Mouse (Mus musculus) gastrocnemius, postnatal 36 days (tissue): ENCODE measurements around the gene Sgcd. TPM values are rescaled to one million over a fixed set of nuclear protein-coding genes. Genes with fewer than 3 reads are reported as not detected.
"Not testable (repeated sequence)": the region's sequence is repeated elsewhere in the genome, so short reads cannot be mapped to it uniquely, and the experiment has no call there.

Experiments used
- DNase-seq, 2 experiments: peaks; one replicate each; pipeline ENCODE4 v3.0.0; 2022
- intact Hi-C: fragments of 180-260 bp; cut with DNase I; formaldehyde crosslinking; loops from one replicate; pipeline ENCODE4 v1.15.1; 2025
- total RNA-seq, 2 experiments: library from RNA; stranded (reverse); gene quantifications; 2 replicates each; pipeline ENCODE4 v1.2.3; 2021

Gene Sgcd
- total RNA-seq, 2 experiments from 2014 or later = 54.2 to 62.1 TPM

GRCm38 (mm10) chr11:47503236-47503635 lies 485.5 kb downstream of the Sgcd start:
- intact Hi-C loops, DNase-seq: not testable (repeated sequence)

GRCm38 (mm10) chr11:47473493-47474230 lies 515.1 kb downstream of the Sgcd start:
- DNase-seq = no peak
- intact Hi-C loops = no loop called here

- intact Hi-C loops, DNase-seq: not testable (repeated sequence)
Measured at GRCm38 (mm10) chr11:47460700-47461099, 528.1 kb downstream of the Sgcd start.

- intact Hi-C loops = no loop called here
- no peak for DNase-seq
Measured at GRCm38 (mm10) chr11:47460149-47460548, 528.6 kb downstream of the Sgcd start.

GRCm38 (mm10) chr11:47459214-47459613 lies 529.6 kb downstream of the Sgcd start:
- intact Hi-C loops = no loop called here
- no peak for DNase-seq

- intact Hi-C loops = no loop called here
- DNase-seq = no peak
Measured at GRCm38 (mm10) chr11:47447790-47448189, 541.0 kb downstream of the Sgcd start.

GRCm38 (mm10) chr11:47446337-47446736 lies 542.4 kb downstream of the Sgcd start:
- no peak for DNase-seq
- intact Hi-C loops = no loop called here

GRCm38 (mm10) chr11:47445683-47446082 lies 543.1 kb downstream of the Sgcd start:
- no peak for DNase-seq
- intact Hi-C loops = no loop called here

- intact Hi-C loops = no loop called here
- DNase-seq = no peak
Measured at GRCm38 (mm10) chr11:47442266-47442665, 546.5 kb downstream of the Sgcd start.

- no peak for DNase-seq
- intact Hi-C loops = no loop called here
Measured at GRCm38 (mm10) chr11:47399607-47400006, 589.2 kb downstream of the Sgcd start.

GRCm38 (mm10) chr11:47390798-47391197 lies 598.0 kb downstream of the Sgcd start:
- intact Hi-C loops = loop anchor here (5.0 kb wide), 1 partner anchor 473 kb away; no protein-coding TSS in a partner anchor
- not testable (repeated sequence) for DNase-seq

- DNase-seq = no peak
- intact Hi-C loops = loop anchor here (5.0 kb wide), 1 partner anchor 367 kb away; no protein-coding TSS in a partner anchor
Measured at GRCm38 (mm10) chr11:47389327-47389726, 599.4 kb downstream of the Sgcd start.

GRCm38 (mm10) chr11:47387726-47388125 lies 601.0 kb downstream of the Sgcd start:
- intact Hi-C loops = loop anchor here (5.0 kb wide), 1 partner anchor 365 kb away; no protein-coding TSS in a partner anchor
- DNase-seq = no peak

GRCm38 (mm10) chr11:47386136-47386535 lies 602.6 kb downstream of the Sgcd start:
- intact Hi-C loops = loop anchor here (5.0 kb wide), 1 partner anchor 364 kb away; no protein-coding TSS in a partner anchor

GRCm38 (mm10) chr11:47379630-47379958 lies 609.2 kb downstream of the Sgcd start:
- intact Hi-C loops = loop anchor here (5.0 kb wide), 1 partner anchor 132 kb away; no protein-coding TSS in a partner anchor
- DNase-seq = no peak

More at GRCm38 (mm10) chr11:47386136-47386535, 602.6 kb downstream of the Sgcd start:
- no peak for DNase-seq

GRCm38 (mm10) chr11:47378843-47379629 lies 609.7 kb downstream of the Sgcd start:
- intact Hi-C loops = loop anchor here (5.0 kb wide), 1 partner anchor 132 kb away; no protein-coding TSS in a partner anchor
- peak; percentile 61 for DNase-seq

- intact Hi-C loops = loop anchor here (5.0 kb wide), 1 partner anchor 130 kb away; no protein-coding TSS in a partner anchor
- peak; percentile 11 to 29 for DNase-seq
Measured at GRCm38 (mm10) chr11:47377421-47377820, 611.3 kb downstream of the Sgcd start.

GRCm38 (mm10) chr11:47376915-47377314 lies 611.9 kb downstream of the Sgcd start:
- DNase-seq = no peak

GRCm38 (mm10) chr11:47371616-47372015 lies 617.2 kb downstream of the Sgcd start:
- no peak for DNase-seq
- intact Hi-C loops = no loop called here

More at GRCm38 (mm10) chr11:47376915-47377314, 611.9 kb downstream of the Sgcd start:
- intact Hi-C loops = loop anchor here (5.0 kb wide), 1 partner anchor 130 kb away; no protein-coding TSS in a partner anchor

- DNase-seq = no peak
- intact Hi-C loops = no loop called here
Measured at GRCm38 (mm10) chr11:47351585-47351984, 637.2 kb downstream of the Sgcd start.

- DNase-seq = no peak
- intact Hi-C loops = no loop called here
Measured at GRCm38 (mm10) chr11:47343486-47343885, 645.3 kb downstream of the Sgcd start.
